ENCODE assay signal across 9 mouse cellular contexts in the genomic region with DNA sequence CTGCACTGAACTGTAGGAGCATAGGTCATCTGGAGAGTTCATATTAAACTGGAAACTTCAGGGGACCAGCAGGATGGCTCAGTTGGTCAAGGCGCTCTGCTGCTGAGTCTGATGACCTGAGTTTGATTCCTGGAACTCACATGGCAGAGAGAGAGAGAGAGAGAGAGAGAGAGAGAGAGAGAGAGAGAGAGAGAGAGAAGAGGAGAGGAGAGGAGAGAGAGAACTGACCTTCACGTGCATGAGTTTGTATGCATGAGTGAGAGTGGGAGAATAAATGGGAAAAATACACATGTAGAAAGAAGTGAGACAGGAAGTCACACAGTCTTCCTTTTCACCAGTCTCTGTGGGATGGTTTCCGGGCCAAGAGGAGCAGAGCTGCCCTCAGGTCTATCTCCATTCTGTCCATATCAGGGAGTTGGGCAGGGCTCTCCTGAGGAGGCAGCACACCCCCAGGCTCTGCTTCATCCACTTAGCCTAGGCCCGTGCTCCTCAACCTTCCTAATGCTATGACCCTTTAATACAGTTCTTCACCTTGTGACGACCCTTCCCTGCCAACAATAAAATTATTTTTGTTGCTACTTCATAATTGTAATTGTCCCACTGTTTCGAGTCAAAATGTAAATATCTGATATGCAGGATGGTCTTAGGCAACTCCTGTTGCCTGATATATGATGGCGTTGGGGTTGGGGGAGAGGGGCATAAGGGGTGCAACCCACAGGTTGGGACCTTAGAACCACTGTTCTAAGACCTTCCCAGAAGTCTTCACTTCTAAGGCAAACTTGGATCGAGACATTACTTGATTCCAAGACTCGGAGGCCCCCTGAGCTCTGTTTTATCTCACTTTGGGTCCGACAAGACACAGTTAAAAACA. TPM values are rescaled to one million over a fixed set of nuclear protein-coding genes. Genes with fewer than 3 reads are reported as not detected.
A peak's percentile ranks its signal among the peaks of the same experiment; 100 is the strongest.
DNase-seq lines count a peak whose midpoint lies in the region; ATAC-seq and TF ChIP-seq lines count a peak whose summit lies in the region.
"Not testable (repeated sequence)": the region's sequence is repeated elsewhere in the genome, so short reads cannot be mapped to it uniquely, and the experiment has no call there.
"Had no signal": no experiment of that assay in that cellular context is flagged by ENCODE, and none has a peak within 500 bp of the region (broad histone marks: within the 10 kb centered on the region; RNA-seq: fewer than 3 reads in every experiment).

No protein-coding gene starts in this region.

- not testable (repeated sequence) for H3K4me3 ChIP-seq in embryonic facial prominence, embryonic 12.5 days; hindbrain, embryonic 12.5 days; limb, embryonic 15.5 days; lung, embryonic 16.5 days (ENCODE audit: low read length); stomach, postnatal 0 days (ENCODE audit: low read depth, low read length)

- H3K27ac ChIP-seq in embryonic facial prominence, embryonic 12.5 days; hindbrain, embryonic 12.5 days; limb, embryonic 15.5 days; lung, embryonic 16.5 days (ENCODE audit: low read length); stomach, postnatal 0 days (replicated peaks): not testable (repeated sequence)

- H3K9me3 ChIP-seq in embryonic facial prominence, embryonic 12.5 days; hindbrain, embryonic 12.5 days (replicated peaks); limb, embryonic 15.5 days; lung, embryonic 16.5 days (ENCODE audit: control insufficient read depth, low read length); stomach, postnatal 0 days (ENCODE audit: control insufficient read depth, low read length): not testable (repeated sequence)

- TF ChIP-seq EP300 in stomach, postnatal 0 days (optimal IDR thresholded peaks at IDR 0.05), result not testable (repeated sequence)

- not testable (repeated sequence) for H3K27me3 ChIP-seq in embryonic facial prominence, embryonic 12.5 days; hindbrain, embryonic 12.5 days; limb, embryonic 15.5 days; lung, embryonic 16.5 days (ENCODE audit: control insufficient read depth, insufficient read depth, low read depth, low read length); stomach, postnatal 0 days (ENCODE audit: control insufficient read depth, insufficient read depth, low read length)

- ATAC-seq in embryonic facial prominence, embryonic 12.5 days (ENCODE audit: insufficient number of reproducible peaks, insufficient read depth, low FRiP score, low TSS enrichment), result peak; percentile 88
- ATAC-seq in hindbrain, embryonic 12.5 days (ENCODE audit: low FRiP score), result peak; percentile 93
- peak; percentile 84 for ATAC-seq in limb, embryonic 15.5 days (ENCODE audit: insufficient number of reproducible peaks, low FRiP score, low TSS enrichment, low read depth)
- peak; percentile 87 for ATAC-seq in lung, embryonic 16.5 days (ENCODE audit: low read depth)
- ATAC-seq in monocyte, adult 5-6 weeks (replicated peaks; ENCODE audit: insufficient number of reproducible peaks, low FRiP score, low TSS enrichment, poor library complexity, severe bottlenecking), result peak; percentile 54
- ATAC-seq in stomach, postnatal 0 days (ENCODE audit: low FRiP score, low TSS enrichment), result peak; percentile 88

- H3K4me1 ChIP-seq in embryonic facial prominence, embryonic 12.5 days; hindbrain, embryonic 12.5 days; limb, embryonic 15.5 days; lung, embryonic 16.5 days (replicated peaks; ENCODE audit: control insufficient read depth, insufficient read depth, low read length); stomach, postnatal 0 days (replicated peaks; ENCODE audit: control insufficient read depth, insufficient read depth): not testable (repeated sequence)

- H3K9ac ChIP-seq in embryonic facial prominence, embryonic 12.5 days; hindbrain, embryonic 12.5 days; limb, embryonic 15.5 days; lung, embryonic 16.5 days (ENCODE audit: low read length); stomach, postnatal 0 days (ENCODE audit: low read length): not testable (repeated sequence)

- DNase-seq in heart, adult 11 months, result peak; percentile 90
- peak; percentile 9 for DNase-seq in kidney, adult 11 months
- not testable (repeated sequence) for DNase-seq in stomach, postnatal 0 days (ENCODE audit: low spot score)

- 80% methylated on average over 9 of the region's 10 CpGs for WGBS in embryonic facial prominence, embryonic 12.5 days
- 81% methylated on average over 8 of the region's 10 CpGs for WGBS in hindbrain, embryonic 12.5 days
- WGBS in limb, embryonic 15.5 days, result 78% methylated on average over 8 of the region's 10 CpGs
- WGBS in lung, embryonic 16.5 days, result 79% methylated on average over 5 of the region's 10 CpGs
- 82% methylated on average over 5 of the region's 10 CpGs for WGBS in stomach, postnatal 0 days

- not testable (repeated sequence) for H3K36me3 ChIP-seq in embryonic facial prominence, embryonic 12.5 days; hindbrain, embryonic 12.5 days; limb, embryonic 15.5 days; lung, embryonic 16.5 days (ENCODE audit: control insufficient read depth, insufficient read depth, low read length); stomach, postnatal 0 days (ENCODE audit: control insufficient read depth, insufficient read depth, low read length)

- not testable (repeated sequence) for H3K4me2 ChIP-seq in embryonic facial prominence, embryonic 12.5 days (replicated peaks); hindbrain, embryonic 12.5 days (replicated peaks); limb, embryonic 15.5 days; lung, embryonic 16.5 days (ENCODE audit: low read depth, low read length); stomach, postnatal 0 days (replicated peaks; ENCODE audit: low read depth)

- not testable (repeated sequence) for TF ChIP-seq CTCF in stomach, postnatal 0 days (IDR thresholded peaks at IDR 0.05; ENCODE audit: low read depth)

RNA-seq across cellular contexts. Expression of gene Gm21119, which starts 16.2 kb away (rescaled TPM):
- 0.08 and 0.09 TPM in 2 replicates for polyA plus RNA-seq in embryonic facial prominence, embryonic 12.5 days (2016; fragmentation: Nextera tagmentation; extraction: Ambion mirVana)
- 0.13 TPM in 1 of 2 replicates, not detected in the other for polyA plus RNA-seq in hindbrain, embryonic 12.5 days (2016; fragmentation: Nextera tagmentation; extraction: Ambion mirVana)
- polyA plus RNA-seq in limb, embryonic 15.5 days (2015; fragmentation: Nextera tagmentation; extraction: Ambion mirVana), result 0.06 TPM in 1 of 2 replicates, not detected in the other
- 0.15 TPM in 1 of 2 replicates, not detected in the other for polyA plus RNA-seq in lung, embryonic 16.5 days (2015; fragmentation: Nextera tagmentation; extraction: Ambion mirVana)
- total RNA-seq in monocyte, adult 5-6 weeks (2017), result 1.2 TPM in 1 of 3 replicates, not detected in the others
- not detected in 2 replicates for polyA plus RNA-seq in stomach, postnatal 0 days (2015; fragmentation: Nextera tagmentation; extraction: Ambion mirVana)
- polyA plus RNA-seq: kidney, adult 2 months had no signal
